Mouse (Mus musculus) gonadal fat pad, adult 2 months (tissue): ENCODE data around the gene Mgat3. TPM values are rescaled to one million over a fixed set of nuclear protein-coding genes. Genes with fewer than 3 reads are reported as not detected.

ENCODE experiments used
- DNase-seq: peaks from one replicate; pipeline ENCODE4 v3.0.0-alpha.2; 2012; ENCODE audit warnings: low read depth
- polyA plus RNA-seq: library from polyadenylated mRNA; depleted of rRNA; stranded (reverse); fragments of >200 nt; gene quantifications from 2 replicates; pipeline ENCODE4 v1.2.3, GENCODE M21; 2012; rRNA removed

Gene Mgat3
- polyA plus RNA-seq, 1 experiment = 10.2 TPM

DNA sequence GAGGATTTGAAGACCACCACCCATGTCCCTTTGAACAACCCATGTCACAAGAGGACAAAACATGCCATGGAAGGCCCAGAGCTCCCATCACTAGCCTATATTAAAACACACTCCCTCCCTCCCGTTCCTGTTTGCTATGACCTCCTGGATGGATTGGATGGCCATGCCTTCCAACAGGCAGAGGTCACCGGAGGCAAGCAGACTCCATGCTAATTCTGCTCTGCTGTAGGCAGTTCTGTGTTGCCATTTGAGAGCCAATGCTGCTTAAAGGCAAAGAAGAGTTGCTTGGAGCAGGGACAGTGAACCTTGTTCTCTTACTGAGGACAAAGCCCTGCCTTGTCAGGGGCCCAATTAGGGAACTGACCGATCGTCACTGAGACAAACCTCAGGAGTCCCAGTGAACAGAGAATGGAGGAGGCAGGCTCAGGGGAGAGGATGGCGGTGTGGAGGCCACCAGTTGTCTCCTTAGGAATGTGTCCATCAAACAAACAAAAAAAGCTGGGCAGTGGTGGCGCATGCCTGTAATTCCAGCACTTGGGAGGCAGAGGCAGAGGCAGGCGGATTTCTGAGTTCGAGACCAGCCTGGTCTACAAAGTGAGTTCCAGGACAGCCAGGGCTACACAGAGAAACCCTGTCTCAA is 86.0 kb downstream of the Mgat3 start:
- no peak for DNase-seq

GRCm38 (mm10) chr15:80260677-80261076 is 87.2 kb downstream of the Mgat3 start:
- DNase-seq = no peak

GRCm38 (mm10) chr15:80261100-80261499 is 87.6 kb downstream of the Mgat3 start:
- no peak for DNase-seq

- DNase-seq = no peak
These were observed 90.4 kb downstream of the Mgat3 start, which contains the start of gene Rps19bp1 for GRCm38 (mm10) chr15:80263610-80264575. Rps19bp1 (minus strand) TSS chr15:80264315.

Other genes starting within 250 kb of the Mgat3 start
- 27.2 and 31.5 TPM in 2 replicates for gene Cbx7, start 202.6 kb upstream of the Mgat3 start, polyA plus RNA-seq
- gene Pdgfb, start 158.7 kb upstream of the Mgat3 start, polyA plus RNA-seq = 25.8 and 26.8 TPM in 2 replicates
- 8.8 and 13.3 TPM in 2 replicates for gene Syngr1, start 82.4 kb upstream of the Mgat3 start, polyA plus RNA-seq
- 492 and 540 TPM in 2 replicates for gene Rpl3, start 81.9 kb upstream of the Mgat3 start, polyA plus RNA-seq
- 17.0 and 20.9 TPM in 2 replicates for gene Tab1, start 40.6 kb upstream of the Mgat3 start, polyA plus RNA-seq
- 14.9 and 16.3 TPM in 2 replicates for gene Mief1, start 60.3 kb downstream of the Mgat3 start, polyA plus RNA-seq
- not detected in 2 replicates for gene AC140267.1, start 62.1 kb downstream of the Mgat3 start, polyA plus RNA-seq
- gene Atf4, start 81.5 kb downstream of the Mgat3 start, polyA plus RNA-seq = 176 and 226 TPM in 2 replicates
- gene Rps19bp1, start 90.6 kb downstream of the Mgat3 start, polyA plus RNA-seq = 32.1 and 32.7 TPM in 2 replicates
- gene Cacna1i, start 113.5 kb downstream of the Mgat3 start, polyA plus RNA-seq = 0.04 and 0.08 TPM in 2 replicates